Mouse (Mus musculus) brain, adult 2 months (tissue): ENCODE measurements around the gene Mfsd2b.

Experiments used
- DNase-seq: peaks from one replicate; pipeline ENCODE4 v3.0.0; 2011; ENCODE audit warnings: low read depth, low spot score

Mfsd2b gene

GRCm38 (mm10) chr12:4813636-4814035, 60.5 kb downstream of the Mfsd2b start:
- peak; percentile 17 for DNase-seq
